Mouse (Mus musculus): ENCODE data around the gene Ctrc. TPM values are rescaled to one million over a fixed set of nuclear protein-coding genes. Genes with fewer than 3 reads are reported as not detected.
A peak's percentile ranks its signal among the peaks of the same experiment; 100 is the strongest.
"Not testable (repeated sequence)": the region's sequence is repeated elsewhere in the genome, so short reads cannot be mapped to it uniquely, and the experiment has no call there.

Ctrc gene
- total RNA-seq, 2 experiments from 2014 or later: not detected

- DNase-seq: no peak
- intact Hi-C loops (cut with DNase I): no loop called here
Measured at GRCm38 (mm10) chr4:141792554-141793281, 53.4 kb downstream of the Ctrc start.

- intact Hi-C loops (cut with DNase I): loop anchor here (2.0 kb wide), 1 partner anchor 67 kb away; no protein-coding TSS in a partner anchor
- DNase-seq: no peak
Measured at GRCm38 (mm10) chr4:141791951-141792350, 54.2 kb downstream of the Ctrc start.

- intact Hi-C loops (cut with DNase I): loop anchor here (2.0 kb wide), 1 partner anchor 67 kb away; no protein-coding TSS in a partner anchor
- no peak for DNase-seq
Measured at GRCm38 (mm10) chr4:141791486-141791885, 54.7 kb downstream of the Ctrc start.

GRCm38 (mm10) chr4:141790524-141790990, 55.6 kb downstream of the Ctrc start, which contains the start of gene Dnajc16:
Gene Dnajc16, minus strand, starts transcription at chr4:141790931.
- intact Hi-C loops (cut with DNase I): loop anchor here (2.0 kb wide), 1 partner anchor 66 kb away; no protein-coding TSS in a partner anchor
- DNase-seq: peak; percentile 98

- intact Hi-C loops (cut with DNase I): loop anchor here (2.0 to 5.0 kb wide), 2 partner anchors 65 to 172 kb away; partner anchors contain the start of gene Tmem82
- DNase-seq: no peak
Measured at GRCm38 (mm10) chr4:141789564-141790218, 56.5 kb downstream of the Ctrc start.

GRCm38 (mm10) chr4:141787462-141787861, 58.7 kb downstream of the Ctrc start:
- DNase-seq: no peak
- intact Hi-C loops (cut with DNase I): loop anchor here (5.0 kb wide), 1 partner anchor 170 kb away; the partner anchor contains the start of gene Tmem82

- intact Hi-C loops (cut with DNase I): loop anchor here (5.0 kb wide), 1 partner anchor 170 kb away; the partner anchor contains the start of gene Tmem82
- no peak for DNase-seq
Measured at GRCm38 (mm10) chr4:141787046-141787445, 59.1 kb downstream of the Ctrc start.

GRCm38 (mm10) chr4:141786141-141786540, 60.0 kb downstream of the Ctrc start:
- no peak for DNase-seq
- intact Hi-C loops (cut with DNase I): loop anchor here (5.0 kb wide), 1 partner anchor 169 kb away; the partner anchor contains the start of gene Tmem82

GRCm38 (mm10) chr4:141784835-141785234, 61.3 kb downstream of the Ctrc start:
- DNase-seq: no peak
- intact Hi-C loops (cut with DNase I): loop anchor here (5.0 kb wide), 1 partner anchor 168 kb away; the partner anchor contains the start of gene Tmem82

- intact Hi-C loops (cut with DNase I): no loop called here
- DNase-seq: no peak
Measured at GRCm38 (mm10) chr4:141781201-141781985, 64.8 kb downstream of the Ctrc start.

- intact Hi-C loops (cut with DNase I): no loop called here
- DNase-seq: no peak
Measured at GRCm38 (mm10) chr4:141779828-141780227, 66.3 kb downstream of the Ctrc start.

- DNase-seq; intact Hi-C loops (cut with DNase I): not testable (repeated sequence)
Measured at GRCm38 (mm10) chr4:141773019-141773418, 73.1 kb downstream of the Ctrc start.

- intact Hi-C loops (cut with DNase I): no loop called here
Measured at GRCm38 (mm10) chr4:141771823-141772222, 74.3 kb downstream of the Ctrc start.

GRCm38 (mm10) chr4:141769501-141770160, 76.5 kb downstream of the Ctrc start:
- peak; percentile 34 to 40 for DNase-seq
- intact Hi-C loops (cut with DNase I): no loop called here

More at GRCm38 (mm10) chr4:141771823-141772222, 74.3 kb downstream of the Ctrc start:
- no peak for DNase-seq

GRCm38 (mm10) chr4:141767353-141768036, 78.7 kb downstream of the Ctrc start:
- peak; percentile 82 to 83 for DNase-seq

GRCm38 (mm10) chr4:141766668-141767352, 79.3 kb downstream of the Ctrc start:
- intact Hi-C loops (cut with DNase I): loop anchor here (2.0 kb wide), 1 partner anchor 50 kb away; no protein-coding TSS in a partner anchor
- peak; percentile 74 to 78 for DNase-seq

More at GRCm38 (mm10) chr4:141767353-141768036, 78.7 kb downstream of the Ctrc start:
- intact Hi-C loops (cut with DNase I): loop anchor here (2.0 kb wide), 1 partner anchor 51 kb away; no protein-coding TSS in a partner anchor

- intact Hi-C loops (cut with DNase I): loop anchor here (2.0 kb wide), 1 partner anchor 49 kb away; no protein-coding TSS in a partner anchor
- DNase-seq: peak in 1 of 2 experiments; percentile 21
Measured at GRCm38 (mm10) chr4:141766316-141766667, 79.9 kb downstream of the Ctrc start.

- no peak for DNase-seq
- intact Hi-C loops (cut with DNase I): no loop called here
Measured at GRCm38 (mm10) chr4:141765008-141765407, 81.2 kb downstream of the Ctrc start.

All from heart, postnatal 10 days (tissue).